Mouse (Mus musculus) liver, postnatal 0 days (tissue): ENCODE data around the gene Clasp1.

ENCODE experiments used
- CTCF ChIP-seq: sonication (generic); IDR thresholded peaks from 2 replicates; pipeline ENCODE4 v1.5.1; 2016; ENCODE audit warnings: antibody characterized with exemption, low read depth
- EP300 ChIP-seq: IDR thresholded peaks from 2 replicates; pipeline ENCODE4 v1.6.1; 2016; ENCODE audit warnings: antibody characterized with exemption, low read depth, mild to moderate bottlenecking

GRCm38 (mm10) chr1:118633415-118633980 lies 244.6 kb downstream of the Clasp1 start:
- no peak for TF ChIP-seq CTCF
- TF ChIP-seq EP300 = no peak
